Mouse (Mus musculus) layer of hippocampus, postnatal 14 days (tissue): ENCODE data around the gene Brinp2. TPM values are rescaled to one million over a fixed set of nuclear protein-coding genes. Genes with fewer than 3 reads are reported as not detected.
A peak's percentile ranks its signal among the peaks of the same experiment; 100 is the strongest.

Source experiments
- DNase-seq, 2 experiments: peaks; one replicate each; pipeline ENCODE4 v3.0.0; 2021 to 2022; ENCODE audit warnings: low spot score in 2 of 2, mixed read lengths in 1 of 2
- long read RNA-seq, 2 experiments: library from polyadenylated mRNA; stranded (forward); transcript quantifications; one replicate each; pipeline ENCODE4 v2.0.0; 2021
- total RNA-seq, 2 experiments: library from RNA; stranded (reverse); gene quantifications; 2 replicates each; pipeline ENCODE4 v1.2.3; 2021

Gene Brinp2
- total RNA-seq: 100 to 1,000 TPM in 1 of 2 experiments, 10 to 100 TPM in 1; 99.6 to 101 TPM
- long read RNA-seq, experiment 1, full-length matches to known transcripts: 54 of 91 reads
- long read RNA-seq, experiment 1, partial matches to known transcripts: 15 of 91 reads
- long read RNA-seq, experiment 1, other reads (novel, unspliced or antisense): 22 of 91 reads
- long read RNA-seq, experiment 2, full-length matches to known transcripts: 62 of 93 reads
- long read RNA-seq, experiment 2, partial matches to known transcripts: 17 of 93 reads
- long read RNA-seq, experiment 2, other reads (novel, unspliced or antisense): 14 of 93 reads

DNA sequence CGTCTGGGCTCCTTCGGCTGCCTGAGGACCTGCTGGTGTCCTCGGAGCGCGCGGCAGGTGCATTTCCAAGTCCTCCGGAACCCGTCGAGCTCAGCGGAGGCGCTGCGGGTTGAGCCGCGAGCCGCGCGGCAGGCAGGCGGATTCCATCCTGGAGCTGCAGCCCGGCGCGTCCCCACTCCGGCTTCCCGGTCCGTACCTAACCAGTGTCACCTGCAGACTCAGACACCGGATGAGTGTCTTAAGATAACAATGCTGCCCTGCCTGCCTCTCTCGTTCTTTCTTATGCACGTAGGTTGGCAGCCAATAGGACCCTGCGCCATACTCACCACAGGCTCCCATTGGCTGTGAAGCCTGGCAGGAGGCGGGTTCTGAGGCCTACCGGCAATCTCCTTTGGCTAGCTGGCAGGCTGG is at the start of gene Brinp2:
Gene Brinp2, minus strand, starts transcription at position 276 of the 411 bp plus-strand sequence.
- DNase-seq: peak; percentile 88 to 95

DNA sequence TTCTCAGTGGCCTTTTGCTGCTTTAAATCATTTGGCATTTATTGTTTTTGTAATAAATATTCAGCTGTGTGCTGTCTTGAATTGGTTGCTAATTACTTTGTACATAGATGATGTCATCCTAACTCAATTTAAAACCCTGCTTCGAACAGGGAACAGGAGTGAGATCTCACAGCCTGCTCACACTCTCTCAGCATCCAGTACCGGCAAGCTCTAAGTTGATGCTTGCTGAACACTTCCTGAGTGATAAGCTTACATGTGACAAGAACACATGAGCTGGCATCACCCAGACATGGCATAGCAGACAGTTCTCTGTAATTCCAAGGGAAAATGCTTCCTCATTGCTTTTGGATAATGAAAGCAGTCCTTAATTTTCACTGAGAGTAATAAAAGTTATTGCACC is 44.8 kb upstream of the Brinp2 start:
- DNase-seq: no peak

DNA sequence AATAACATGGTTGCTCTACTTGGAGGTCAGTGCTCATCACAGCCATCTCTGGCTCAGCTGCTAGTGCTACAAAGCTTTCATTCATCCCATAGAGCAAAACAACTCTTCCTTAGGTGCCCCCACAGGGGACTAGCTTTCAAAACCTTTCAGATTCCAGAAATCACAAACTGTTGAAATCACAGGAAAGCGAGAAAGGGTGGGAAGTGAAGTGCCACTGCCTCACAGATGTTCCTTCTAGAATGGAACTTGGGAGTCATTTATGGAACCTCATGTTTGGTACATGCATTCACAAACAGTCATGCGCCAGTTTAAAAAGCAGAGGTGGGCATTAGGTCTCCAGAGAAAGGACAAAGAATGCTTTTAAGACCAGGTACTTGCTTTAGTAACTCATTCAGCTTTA is 40.9 kb upstream of the Brinp2 start:
- DNase-seq: no peak

DNA sequence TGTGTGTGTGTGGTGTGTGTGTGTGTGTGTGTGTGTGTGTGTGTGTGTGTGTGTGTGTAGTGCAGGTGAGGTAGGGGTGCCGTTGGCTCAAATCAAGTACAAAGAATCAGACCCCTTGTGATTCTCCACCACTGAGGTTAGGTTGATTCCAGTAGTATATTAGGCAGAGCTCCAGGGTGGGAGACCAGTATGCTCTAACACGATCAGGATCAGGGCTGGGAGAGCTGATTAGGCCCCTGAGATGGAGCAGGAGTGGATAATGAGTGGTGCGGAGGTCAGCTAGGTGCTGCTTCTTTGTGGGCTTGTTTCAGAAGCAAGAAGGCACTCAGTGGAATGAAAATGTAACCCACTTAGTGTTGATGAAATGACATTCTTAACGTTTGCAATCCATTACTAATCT is 34.6 kb upstream of the Brinp2 start:
- no peak for DNase-seq

DNA sequence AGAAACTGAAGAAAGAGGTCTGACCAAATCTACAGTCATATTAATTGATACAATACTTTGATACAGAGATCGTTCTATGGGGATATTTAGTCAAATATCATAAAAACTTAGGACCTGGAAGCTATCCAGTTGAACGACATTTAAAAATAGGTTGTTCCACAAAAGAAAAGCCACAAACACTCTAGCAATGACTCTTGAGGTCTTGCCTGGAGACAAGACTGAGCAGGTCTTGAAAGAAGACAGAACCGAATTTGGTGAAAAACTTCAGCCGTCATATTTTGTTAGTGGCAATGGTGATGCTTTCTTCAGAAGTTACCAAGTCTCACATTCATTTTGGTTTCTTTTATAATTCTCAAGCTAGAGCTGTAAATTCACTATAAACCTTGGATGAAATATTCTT is 32.9 kb upstream of the Brinp2 start:
- DNase-seq: no peak

DNA sequence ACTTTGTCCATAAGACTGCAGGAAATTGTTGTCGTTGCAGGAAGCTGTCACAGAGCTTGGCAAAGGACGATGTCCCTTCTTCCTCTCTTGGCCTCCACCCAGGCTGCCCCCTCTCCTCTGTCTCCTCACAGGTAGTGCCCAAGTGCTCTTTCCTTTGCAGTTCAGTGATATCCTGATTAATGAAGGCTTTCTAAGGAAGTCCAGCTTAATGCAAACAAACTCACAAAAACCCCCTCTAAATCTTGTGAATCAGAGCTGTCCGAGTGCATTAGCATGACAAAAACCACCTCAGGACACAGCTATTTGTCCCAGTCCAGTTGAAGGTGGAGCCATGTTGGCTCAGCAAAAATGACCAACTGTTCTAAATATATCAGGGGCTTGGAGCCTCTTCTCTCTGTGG is 30.7 kb upstream of the Brinp2 start:
- no peak for DNase-seq

DNA sequence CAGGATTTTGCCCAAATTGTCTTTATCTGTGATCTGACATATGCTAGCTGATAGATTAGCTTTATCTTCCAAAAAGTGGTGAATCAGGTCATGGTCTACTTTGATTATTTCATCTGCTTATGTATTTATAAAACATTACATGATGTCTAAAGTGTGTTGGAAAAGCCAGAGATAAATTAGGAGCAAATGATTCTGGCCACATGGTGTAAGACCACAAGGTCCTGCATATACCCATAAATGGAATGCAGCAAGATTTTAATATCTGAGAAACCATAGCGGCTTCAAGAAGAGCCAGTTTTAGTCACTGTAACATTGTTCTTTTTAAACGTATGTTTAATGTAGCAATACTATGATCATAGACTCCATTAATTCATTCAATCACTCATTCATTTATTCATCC is 29.2 kb upstream of the Brinp2 start:
- no peak for DNase-seq

DNA sequence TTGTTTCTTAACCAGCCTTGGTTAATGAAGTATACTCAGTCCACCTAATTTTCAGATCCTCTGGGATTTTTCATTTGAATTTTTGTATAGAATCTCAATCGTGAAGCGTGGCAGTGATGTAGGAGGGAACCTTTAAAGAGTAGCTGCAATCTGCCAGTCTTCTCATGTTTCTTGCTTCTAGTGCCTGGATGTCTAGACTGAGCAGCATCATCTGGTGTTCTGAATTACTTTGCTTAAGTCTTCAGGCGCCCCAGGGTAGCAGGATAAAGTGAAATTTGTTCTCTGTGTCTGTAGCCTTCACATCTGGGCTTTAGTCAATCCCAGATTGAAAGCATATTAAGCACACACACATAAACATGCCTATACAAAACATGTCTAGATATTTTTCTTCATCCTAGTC is 27.1 kb upstream of the Brinp2 start:
- no peak for DNase-seq

DNA sequence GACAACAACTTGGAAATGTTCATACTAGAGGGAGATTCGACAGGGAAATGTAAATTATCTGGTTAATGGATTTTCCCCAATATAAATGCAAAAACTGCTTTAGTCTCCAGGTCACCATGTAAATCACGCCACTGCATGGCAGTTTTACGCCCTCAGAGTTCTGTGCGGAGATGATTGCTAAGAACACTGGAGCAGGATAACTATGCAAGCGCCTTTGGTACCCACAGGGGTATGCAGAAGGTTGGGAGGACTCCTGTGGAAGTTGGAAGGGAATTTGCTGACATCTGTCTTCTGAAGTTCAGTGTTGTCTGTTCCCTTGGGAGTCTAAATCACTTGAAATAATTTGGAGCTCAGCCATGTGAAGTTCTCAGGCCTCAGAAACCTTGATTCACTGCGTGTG is 26.2 kb upstream of the Brinp2 start:
- no peak for DNase-seq

DNA sequence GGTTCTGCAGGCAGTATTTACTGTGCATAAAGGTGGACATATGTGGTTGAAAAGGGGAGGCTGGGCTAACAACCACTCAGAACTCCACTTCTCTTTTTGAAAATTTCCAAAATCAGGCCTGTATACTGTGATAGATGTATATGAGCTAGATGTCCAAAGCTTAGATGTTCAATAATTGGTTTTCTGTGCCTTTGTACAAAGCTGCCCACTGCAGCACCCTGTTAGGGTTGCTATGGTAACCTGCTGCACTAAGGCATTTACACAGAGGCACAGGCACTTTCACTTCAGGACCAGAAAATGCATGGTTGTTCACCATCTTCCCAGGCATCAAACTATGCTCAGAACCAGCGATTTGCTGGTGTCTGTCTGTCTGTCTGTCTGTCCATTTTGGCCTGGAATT is 8.3 kb upstream of the Brinp2 start:
- peak in 1 of 2 experiments; percentile 54 for DNase-seq

DNA sequence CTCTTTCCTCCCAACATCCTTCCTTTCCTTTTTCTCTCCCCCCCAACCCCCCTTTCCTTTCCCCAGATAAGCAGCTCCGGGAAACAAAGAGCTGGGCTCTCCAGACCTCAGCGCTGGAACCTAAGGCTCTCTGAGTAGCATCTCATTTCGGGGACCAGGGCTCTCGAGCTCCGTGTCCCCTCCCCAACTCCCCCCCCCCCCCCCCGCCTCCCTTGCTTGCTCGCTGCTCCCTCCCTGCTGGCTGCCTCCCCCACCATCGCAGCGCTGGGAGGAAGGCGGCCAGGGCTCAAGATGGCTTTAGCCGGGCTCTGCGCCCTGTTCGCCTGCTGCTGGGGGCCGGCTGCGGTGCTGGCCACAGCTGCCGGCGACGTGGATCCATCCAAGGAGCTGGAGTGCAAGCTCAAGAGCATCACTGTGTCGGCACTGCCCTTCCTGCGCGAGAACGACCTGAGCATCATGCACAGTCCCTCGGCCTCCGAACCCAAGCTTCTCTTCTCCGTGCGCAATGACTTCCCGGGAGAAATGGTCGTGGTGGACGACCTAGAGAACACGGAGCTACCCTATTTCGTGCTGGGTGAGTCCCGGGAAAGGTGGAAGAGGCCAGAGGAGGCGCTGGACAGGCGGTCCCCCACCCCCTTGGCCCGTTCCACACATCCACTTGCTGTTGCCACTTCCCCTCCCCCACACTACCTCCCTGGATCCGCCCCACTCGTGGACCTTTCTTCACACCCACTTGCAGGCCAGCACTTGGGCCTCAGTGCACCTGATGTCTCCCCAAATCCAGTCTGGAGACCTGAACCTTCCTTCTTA is 6.4 kb upstream of the Brinp2 start:
- peak; percentile 46 to 59 for DNase-seq

DNA sequence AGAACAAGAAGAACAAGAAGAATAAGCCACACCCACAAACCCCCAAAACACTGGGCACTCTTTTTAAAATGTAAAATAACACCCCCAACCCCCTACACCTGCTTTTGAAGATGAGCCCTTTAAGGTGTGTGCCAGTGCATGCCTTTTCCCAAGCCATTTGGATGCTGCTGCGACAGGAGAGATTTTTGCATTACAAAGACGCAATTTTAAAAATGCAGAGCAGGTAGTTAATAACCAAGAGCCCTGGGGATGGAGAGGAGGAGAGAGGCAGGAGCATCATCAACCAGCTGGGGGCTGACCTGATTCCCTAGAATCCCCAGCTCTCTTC is 5.8 kb upstream of the Brinp2 start, which contains the start of gene Astn1:
Gene Astn1, plus strand, starts transcription at position 310 of the 328 bp plus-strand sequence.
- peak in 1 of 2 experiments; percentile 38 for DNase-seq

DNA sequence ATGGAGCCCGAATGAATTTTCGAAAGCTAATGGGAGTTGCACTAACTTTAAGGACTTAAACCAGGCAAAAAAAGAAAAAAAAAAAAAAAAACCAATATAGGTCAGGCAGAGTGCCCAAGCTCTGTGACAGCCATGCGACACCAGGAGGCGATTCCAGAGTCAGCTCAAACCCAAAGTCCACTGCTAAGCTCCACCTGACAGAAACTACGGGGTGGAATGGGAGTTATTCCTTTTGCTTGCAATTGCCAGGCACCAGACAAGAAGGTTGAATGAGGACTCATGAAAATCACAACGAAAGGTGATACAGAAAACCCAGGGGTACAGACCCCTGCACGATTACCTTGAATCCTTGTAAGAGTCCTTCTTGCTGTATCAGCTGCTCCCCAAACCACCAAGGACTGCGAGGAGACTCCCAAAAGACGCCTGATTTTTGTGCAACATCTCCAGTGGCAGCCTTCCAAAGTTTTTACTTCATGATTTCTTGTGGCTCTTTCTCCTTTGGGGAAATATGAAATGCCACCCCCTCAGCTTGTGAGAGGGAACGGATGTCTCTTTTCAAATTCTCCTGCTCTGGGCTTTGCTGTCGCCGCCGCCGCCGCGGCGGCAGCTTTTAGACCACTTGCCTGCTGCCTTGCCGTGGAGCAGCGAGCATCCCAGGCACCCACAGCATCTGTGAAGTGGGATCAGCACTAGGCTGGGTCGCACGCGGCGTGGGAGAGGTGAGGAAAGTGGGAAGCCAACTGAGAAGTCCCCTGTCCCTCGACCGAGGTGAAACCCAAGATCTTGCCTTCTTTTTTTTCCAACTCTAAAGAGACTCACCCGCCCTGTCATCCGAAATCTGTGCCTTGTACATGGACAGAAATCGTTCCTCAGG is 712 bp downstream of the Brinp2 start:
- DNase-seq: peak; percentile 51 to 58

DNA sequence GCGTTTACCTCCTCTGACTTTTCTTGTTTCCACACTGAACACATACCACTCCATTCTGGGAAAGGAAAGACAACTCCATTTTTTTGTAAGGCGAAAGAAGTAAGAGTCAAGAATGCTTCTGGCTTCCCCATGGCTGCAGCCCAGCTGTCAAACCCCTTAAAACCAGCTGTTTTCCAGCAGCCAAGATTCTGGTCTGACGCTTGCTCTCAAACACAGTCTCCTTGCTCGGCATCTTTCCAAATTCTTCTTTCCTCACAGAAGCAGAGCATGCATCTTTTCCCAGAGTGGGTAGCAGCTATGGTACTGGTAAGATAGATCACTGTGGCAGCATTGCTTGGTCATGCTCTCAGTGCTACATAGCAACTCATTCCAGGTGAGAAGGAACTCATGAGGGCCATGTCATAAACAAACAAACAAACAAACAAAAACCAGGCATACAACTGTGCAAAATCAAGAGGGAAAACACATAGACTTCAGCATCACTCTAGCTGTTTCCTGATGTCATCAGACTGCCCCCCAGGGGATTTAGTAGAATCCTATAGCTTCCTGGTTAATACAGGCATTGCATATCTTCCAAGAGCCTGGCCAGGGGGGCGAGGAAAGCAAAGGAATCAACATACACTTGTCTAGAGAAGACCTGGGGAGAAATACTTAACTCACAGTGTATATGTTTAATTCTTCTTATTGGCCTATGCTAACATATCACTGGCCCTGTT is 2.3 kb downstream of the Brinp2 start:
- DNase-seq: no peak

DNA sequence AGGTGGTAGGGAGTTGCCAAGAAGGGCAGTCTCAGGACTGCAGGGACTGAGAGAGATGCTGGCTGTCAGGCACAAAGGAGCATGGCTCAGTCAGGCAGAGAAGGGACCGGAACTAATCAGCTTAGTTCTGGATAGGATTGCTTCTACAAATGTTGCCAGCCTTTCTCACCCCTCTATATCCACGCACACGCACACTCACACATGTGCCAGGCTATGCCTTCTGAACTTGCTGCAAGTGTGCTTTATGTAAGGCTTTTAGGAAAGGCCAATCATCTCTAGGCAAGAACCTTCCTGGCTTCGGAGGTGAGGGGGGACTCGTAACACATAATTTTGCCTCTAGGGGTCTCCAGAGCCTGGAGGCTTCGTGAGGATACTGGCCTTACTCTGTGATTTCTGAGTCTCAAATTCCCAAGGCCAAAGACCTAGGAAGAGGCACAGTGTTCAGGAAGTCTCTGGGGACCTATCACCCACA is 12.8 kb downstream of the Brinp2 start:
- no peak for DNase-seq

DNA sequence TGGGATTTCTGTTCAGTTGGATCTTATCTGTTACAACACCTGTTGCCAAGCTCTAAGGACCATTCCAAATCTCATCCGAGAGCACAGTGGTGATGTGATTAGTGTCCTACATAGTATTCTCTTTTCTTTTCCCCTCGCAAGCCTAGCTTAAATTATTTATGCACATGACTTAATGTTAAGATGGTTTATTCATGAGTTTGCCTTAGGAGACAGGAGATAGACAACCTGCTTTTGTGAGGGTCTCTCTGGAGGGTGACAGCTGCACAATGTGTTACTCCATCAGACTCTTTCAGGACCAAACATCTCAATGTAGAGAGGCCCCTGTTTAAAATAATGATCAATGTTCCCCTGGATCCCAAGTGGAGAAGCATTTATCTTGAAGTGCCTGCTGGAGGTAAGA is 27.3 kb downstream of the Brinp2 start:
- no peak for DNase-seq

DNA sequence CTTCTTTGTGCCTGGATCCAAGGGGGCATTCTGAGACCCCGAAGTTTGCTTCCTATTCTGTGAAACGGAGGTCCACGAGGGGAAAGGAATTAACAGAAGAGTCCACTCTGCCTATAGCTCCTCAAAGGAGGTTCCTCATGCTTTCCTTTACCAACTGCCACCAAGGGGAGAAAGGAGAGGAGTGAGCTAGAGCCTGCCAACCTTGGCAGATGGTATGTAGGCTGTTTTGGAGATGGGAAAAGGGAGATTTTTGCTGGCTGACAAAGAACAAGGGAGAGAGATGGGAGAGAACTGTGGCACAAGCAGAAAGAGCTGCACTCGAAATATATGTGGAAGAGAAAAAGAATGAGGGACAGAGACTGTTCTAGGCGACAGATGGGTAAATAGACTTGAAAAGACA is 28.0 kb downstream of the Brinp2 start:
- peak in 1 of 2 experiments; percentile 62 for DNase-seq

DNA sequence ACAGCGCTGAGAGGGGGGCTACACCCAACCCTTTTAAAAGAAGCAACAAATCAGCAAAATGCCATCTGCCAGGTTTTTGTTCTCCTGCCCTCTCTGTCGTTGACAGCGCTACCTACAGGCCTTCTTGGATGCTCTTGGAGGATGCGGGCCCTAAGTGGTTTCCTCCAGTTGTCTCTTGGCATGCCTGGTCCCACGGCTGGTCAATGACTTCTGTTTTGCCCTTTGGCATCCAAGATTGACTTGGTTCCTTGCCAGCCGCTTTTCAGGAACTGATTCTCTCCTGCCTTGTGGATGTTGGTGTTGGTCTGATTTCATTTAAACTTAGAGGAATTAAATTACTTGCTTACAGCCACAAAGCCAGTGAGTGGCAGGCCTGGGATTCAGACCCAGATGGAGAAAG is 32.8 kb downstream of the Brinp2 start:
- no peak for DNase-seq

DNA sequence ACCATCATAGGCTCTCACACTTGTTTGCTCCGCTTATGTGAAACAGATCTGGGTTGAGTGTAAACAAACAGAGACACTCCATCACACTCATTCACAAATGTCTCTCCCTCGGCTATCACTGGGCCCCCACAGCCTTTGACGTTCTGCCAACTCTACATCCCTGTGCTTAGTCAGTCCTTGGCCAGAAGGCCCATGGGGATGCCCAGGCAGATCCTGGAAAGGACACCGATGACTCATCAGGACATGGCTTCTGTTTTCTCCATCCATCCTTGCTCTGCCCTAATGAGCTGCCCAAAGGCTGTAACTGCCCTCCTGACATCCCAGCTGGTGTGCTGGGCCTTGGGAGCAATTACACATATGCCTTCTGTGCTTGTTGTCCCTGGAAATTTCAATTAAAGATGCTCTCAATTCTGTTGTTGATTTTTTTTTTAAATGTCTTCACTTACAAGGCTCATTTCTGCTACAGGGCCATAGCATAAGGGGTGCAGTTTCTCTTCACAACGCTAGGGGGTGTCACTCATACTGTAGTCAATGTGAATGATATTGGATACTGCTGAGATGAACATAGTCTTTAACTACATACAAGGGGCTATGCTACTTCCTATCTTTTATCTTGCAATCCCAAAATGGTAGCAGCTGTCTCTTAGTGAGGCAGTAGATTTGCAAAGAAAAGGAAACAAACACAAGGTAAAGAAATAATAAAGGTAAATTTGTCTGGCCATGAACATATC is 45.5 kb downstream of the Brinp2 start:
- no peak for DNase-seq

DNA sequence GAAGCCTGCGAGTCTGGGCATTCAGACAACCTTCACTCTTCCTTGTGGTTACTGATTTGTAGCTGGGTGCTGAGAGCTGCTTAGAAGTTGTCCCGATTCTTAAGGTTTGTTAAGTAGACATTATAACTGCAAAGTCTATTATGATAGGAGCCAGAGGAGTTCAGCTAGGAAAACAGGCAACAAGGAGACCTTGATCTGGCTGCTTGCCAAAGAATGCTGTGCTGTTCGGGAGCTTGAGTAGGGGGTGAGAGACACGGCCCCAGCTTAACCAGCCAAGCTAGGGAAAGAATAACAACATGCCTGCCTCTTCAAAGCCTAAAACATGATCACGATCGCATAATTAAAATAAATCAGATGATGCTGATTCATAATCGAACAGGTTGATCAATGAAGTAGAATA is 59.1 kb downstream of the Brinp2 start:
- no peak for DNase-seq
